Mouse (Mus musculus) heart, postnatal 0 days (tissue): ENCODE results near the gene Hexim1.

Source experiments
- CTCF ChIP-seq: IDR thresholded peaks from 2 replicates; pipeline ENCODE4 v1.5.1; 2016; ENCODE audit warnings: antibody characterized with exemption, control low read depth, low read depth
- EP300 ChIP-seq: IDR thresholded peaks from 2 replicates; pipeline ENCODE4 v1.6.1; 2016; ENCODE audit warnings: antibody characterized with exemption, low read depth

- TF ChIP-seq CTCF (no peak), EP300 (no peak)
These were observed 48.5 kb upstream of the Hexim1 start for GRCm38 (mm10) chr11:103067457-103068001.
